Mouse (Mus musculus): ENCODE measurements around the gene Olfr1143.

Gene Olfr1143
- long read RNA-seq, experiment 1 = 0 reads
- long read RNA-seq, experiment 2 = 0 reads

- intact Hi-C loops (cut with DNase I) = no loop called here
Measured at GRCm38 (mm10) chr2:87800292-87800691, at the start of gene Olfr1143. Gene Olfr1143 (plus strand): TSS chr2:87800592.

- intact Hi-C loops (cut with DNase I) = no loop called here
Measured at GRCm38 (mm10) chr2:87753891-87754290, 46.5 kb upstream of the Olfr1143 start, which contains the start of gene Olfr1141. Gene Olfr1141 (minus strand): TSS chr2:87753991.

- intact Hi-C loops (cut with DNase I) = no loop called here
Measured at GRCm38 (mm10) chr2:87776143-87776542, 24.2 kb upstream of the Olfr1143 start.

- intact Hi-C loops (cut with DNase I) = no loop called here
Measured at GRCm38 (mm10) chr2:87779183-87779582, 21.2 kb upstream of the Olfr1143 start, which contains the start of gene Olfr152. Gene Olfr152 (plus strand): TSS chr2:87779483.

DNA sequence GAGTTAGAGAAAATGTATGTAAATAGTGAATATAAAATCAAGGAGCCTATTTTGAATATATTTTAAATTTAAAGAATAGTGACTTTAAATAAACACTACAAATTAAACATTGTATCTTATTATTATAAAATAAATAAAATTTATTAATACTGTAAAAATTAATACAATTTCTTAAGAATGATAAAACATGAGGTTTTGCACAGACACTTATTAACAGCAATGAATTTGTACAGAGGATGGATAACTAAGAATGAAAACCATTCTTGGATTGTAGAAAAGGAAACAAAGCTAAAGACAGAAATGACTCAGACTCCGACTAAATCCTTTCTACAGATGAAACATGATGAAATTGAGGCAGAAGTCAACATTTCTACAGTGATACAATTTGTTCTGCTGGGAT lies 9.1 kb downstream of the Olfr1143 start, which contains the start of gene Olfr1145:
Olfr1145 (plus strand) TSS at position 301 of the 400 bp plus-strand sequence.
- intact Hi-C loops (cut with DNase I) = no loop called here

DNA sequence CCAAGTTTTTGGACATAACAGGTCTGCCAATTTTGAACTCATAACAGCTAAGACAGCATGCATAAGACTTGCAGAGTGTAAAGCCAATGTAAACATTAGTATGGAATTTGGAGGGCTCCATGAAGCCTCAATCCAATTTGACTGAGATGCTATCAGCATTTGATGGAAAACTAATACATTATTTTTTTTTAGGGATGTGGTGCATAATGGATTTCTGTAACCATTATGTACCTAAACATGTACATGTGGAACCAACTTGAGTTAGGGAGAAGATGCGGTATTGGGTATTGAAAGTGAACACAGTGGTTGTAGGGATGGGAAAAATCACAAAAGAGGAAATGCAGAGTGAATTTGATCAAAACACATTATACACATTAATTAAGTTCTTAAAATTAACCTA lies 29.8 kb downstream of the Olfr1143 start, which contains the start of gene Olfr1148:
Olfr1148 (plus strand) TSS at position 301 of the 400 bp plus-strand sequence.
- intact Hi-C loops (cut with DNase I) = no loop called here

GRCm38 (mm10) chr2:87843693-87844092 lies 43.3 kb downstream of the Olfr1143 start, which contains the start of gene Olfr1150-ps1:
Gene Olfr1150-ps1 (plus strand): TSS chr2:87843993.
- intact Hi-C loops (cut with DNase I) = no loop called here
